ENCODE assay signal across 26 mouse cellular contexts in the genomic region with DNA sequence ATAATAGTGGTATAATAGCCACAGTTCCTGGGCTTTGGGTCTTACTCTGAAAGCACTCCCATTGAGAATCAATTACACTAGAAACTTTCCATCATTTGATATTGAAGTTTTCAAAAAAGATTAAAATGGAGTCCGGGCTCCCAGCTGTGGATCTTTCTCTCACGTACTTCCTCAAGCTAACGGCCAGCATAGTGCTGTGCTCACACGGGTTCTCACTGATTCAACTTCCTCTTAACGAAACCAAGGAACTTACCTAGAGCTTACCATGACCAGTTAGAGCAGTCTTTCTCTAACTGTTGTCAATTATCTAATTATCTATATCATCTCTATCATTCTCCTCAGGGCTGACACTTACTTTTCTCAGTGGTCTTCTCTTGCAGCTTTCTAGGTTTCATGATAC. TPM values are rescaled to one million over a fixed set of nuclear protein-coding genes. Genes with fewer than 3 reads are reported as not detected.
DNase-seq lines count a peak whose midpoint lies in the region; ATAC-seq and TF ChIP-seq lines count a peak whose summit lies in the region.
"Had no signal": no experiment of that assay in that cellular context is flagged by ENCODE, and none has a peak within 500 bp of the region (broad histone marks: within the 10 kb centered on the region; RNA-seq: fewer than 3 reads in every experiment).

No protein-coding gene starts in this region.

- in situ Hi-C loops in CH12.LX (cut with MboI; ENCODE audit: low pct_ligation_motif_present, low pct_unique_long_range_greater_than_20kb, low sequenced_read_pairs): no loop called here

- intact Hi-C loops in heart, postnatal 10 days (cut with DNase I): no loop called here

- no peak for TF ChIP-seq EP300 in CH12.LX (IDR thresholded peaks at IDR 0.05; ENCODE audit: low read length)
- TF ChIP-seq EP300 in liver, postnatal 0 days (IDR thresholded peaks at IDR 0.05; ENCODE audit: low read depth): no peak

- DNase-seq in 416B (ENCODE audit: low read depth) (peak; percentile 72), CH12.LX (ENCODE audit: extremely low read depth) (peak; percentile 22)
- no peak for DNase-seq in thymus, postnatal 0 days (ENCODE audit: low spot score)
- DNase-seq in heart, postnatal 10 days: no peak
- DNase-seq in embryonic facial prominence, embryonic 10.5 days (ENCODE audit: low spot score): no peak
- no peak for DNase-seq in liver, postnatal 0 days
- DNase-seq: adrenal gland, adult 8-10 months; cerebellum, adult 11-12 months; cerebellum, adult 9-10 months; cerebellum, postnatal 25 days; gastrocnemius, adult 2 months; gastrocnemius, postnatal 25 days; heart, adult 11 months; heart, postnatal 4 days had no signal

- H3K36me3 ChIP-seq in CH12.LX (replicated peaks in 1 of 2; ENCODE audit: control insufficient read depth in 1 of 2, insufficient read depth in 1 of 2, low read length in 1 of 2): no peaks in the 10 kb centered on the region
- no peaks in the 10 kb centered on the region for H3K36me3 ChIP-seq in embryonic facial prominence, embryonic 10.5 days (replicated peaks)
- H3K36me3 ChIP-seq in liver, postnatal 0 days (replicated peaks; ENCODE audit: insufficient read depth, low read length): no peaks in the 10 kb centered on the region
- H3K36me3 ChIP-seq: heart, embryonic 13.5 days; hindbrain, embryonic 13.5 days had no signal

- peak overlapping the region; percentile 56 for H3K4me2 ChIP-seq in CH12.LX (ENCODE audit: insufficient read depth, low read depth, poor library complexity, severe bottlenecking)
- H3K4me2 ChIP-seq in liver, postnatal 0 days (ENCODE audit: low read depth, low read length): no peak overlapping the region
- H3K4me2 ChIP-seq: forebrain, embryonic 13.5 days; heart, embryonic 13.5 days; hindbrain, embryonic 13.5 days had no signal

- H3K9ac ChIP-seq in CH12.LX (ENCODE audit: insufficient read depth, low read depth): peak overlapping the region; percentile 44; the same call in 1 of the 2 replicates
- no peak overlapping the region for H3K9ac ChIP-seq in liver, postnatal 0 days (replicated peaks)
- H3K9ac ChIP-seq: forebrain, embryonic 13.5 days; heart, embryonic 13.5 days; hindbrain, embryonic 13.5 days had no signal

- no peaks in the 10 kb centered on the region for H3K79me2 ChIP-seq in CH12.LX (replicated peaks; ENCODE audit: control insufficient read depth, extremely low read depth, insufficient read depth, poor library complexity, severe bottlenecking)

- TF ChIP-seq RAD21 in CH12.LX (IDR thresholded peaks at IDR 0.05; ENCODE audit: low read depth, low read length): no peak

- 88% methylated on average over 5 of the region's 5 CpGs for WGBS in embryonic facial prominence, embryonic 10.5 days
- 23% methylated on average over 5 of the region's 5 CpGs for WGBS in liver, postnatal 0 days (ENCODE audit: insufficient replicate concordance)

- no peak for TF ChIP-seq CTCF in CH12.LX (conservative IDR thresholded peaks at IDR 0.05 in 1 of 2, IDR thresholded peaks at IDR 0.05 in 1 of 2; ENCODE audit: low read depth in 2 of 2, low read length in 2 of 2)
- no peak for TF ChIP-seq CTCF in liver, postnatal 0 days (IDR thresholded peaks at IDR 0.05; ENCODE audit: low read depth)

- TF ChIP-seq POLR2A in CH12.LX (IDR thresholded peaks at IDR 0.05; ENCODE audit: low read depth, low read length): no peak

- peak; percentile 83 for ATAC-seq in granulocyte monocyte progenitor cell, adult 5-6 weeks (replicated peaks; ENCODE audit: poor library complexity, severe bottlenecking)
- peak; percentile 79; the same call in 1 of the 2 replicates for ATAC-seq in monocyte, adult 5-6 weeks (replicated peaks; ENCODE audit: insufficient number of reproducible peaks, low FRiP score, low TSS enrichment, poor library complexity, severe bottlenecking)
- no peak for ATAC-seq in liver, postnatal 0 days
- ATAC-seq: CD4-positive, CD25-positive, alpha-beta regulatory T cell, adult 4 months; forebrain, embryonic 13.5 days; hindbrain, postnatal 0 days had no signal

- H3K4me1 ChIP-seq in CH12.LX (ENCODE audit: control insufficient read depth in 1 of 2, insufficient read depth in 2 of 2): peaks cover 3 to 4% of the 10 kb centered on the region in 2 experiments; a peak in 1 of 4 replicates
- no peaks in the 10 kb centered on the region for H3K4me1 ChIP-seq in embryonic facial prominence, embryonic 10.5 days
- H3K4me1 ChIP-seq in liver, postnatal 0 days (ENCODE audit: insufficient read depth): peaks cover 4% of the 10 kb centered on the region; the same call in 1 of the 2 replicates
- H3K4me1 ChIP-seq: forebrain, embryonic 13.5 days; heart, embryonic 13.5 days; hindbrain, embryonic 13.5 days had no signal

- H3K27ac ChIP-seq in CH12.LX (ENCODE audit: insufficient read depth, low read depth): no peak overlapping the region
- H3K27ac ChIP-seq in embryonic facial prominence, embryonic 10.5 days (replicated peaks): no peak overlapping the region
- H3K27ac ChIP-seq in liver, postnatal 0 days (ENCODE audit: low read depth): no peak overlapping the region
- H3K27ac ChIP-seq: forebrain, embryonic 13.5 days; gastrocnemius, adult 2 months; heart, embryonic 13.5 days; hindbrain, embryonic 13.5 days; hindbrain, postnatal 0 days had no signal

- dilution Hi-C loops in CH12.LX (cut with MboI; ENCODE audit: extremely low pct_ligation_motif_present, extremely low pct_unique_long_range_greater_than_20kb, low sequenced_read_pairs): no loop called here

- no peaks in the 10 kb centered on the region for H3K9me3 ChIP-seq in CH12.LX (replicated peaks; ENCODE audit: low read length)
- H3K9me3 ChIP-seq in embryonic facial prominence, embryonic 10.5 days: no peaks in the 10 kb centered on the region
- H3K9me3 ChIP-seq in liver, postnatal 0 days (ENCODE audit: low read length): no peaks in the 10 kb centered on the region
- H3K9me3 ChIP-seq: forebrain, embryonic 13.5 days; heart, embryonic 13.5 days; hindbrain, embryonic 13.5 days had no signal

- H3K4me3 ChIP-seq in CH12.LX (replicated peaks in 1 of 3; ENCODE audit: low read depth in 2 of 3, low read length in 2 of 3, poor library complexity in 1 of 3): no peak overlapping the region
- H3K4me3 ChIP-seq in embryonic facial prominence, embryonic 10.5 days: no peak overlapping the region
- no peak overlapping the region for H3K4me3 ChIP-seq in liver, postnatal 0 days (ENCODE audit: low read depth, low read length)
- H3K4me3 ChIP-seq: forebrain, embryonic 13.5 days; gastrocnemius, adult 2 months; heart, embryonic 13.5 days; hindbrain, embryonic 13.5 days had no signal

- no peaks in the 10 kb centered on the region for H3K27me3 ChIP-seq in CH12.LX (replicated peaks)
- no peaks in the 10 kb centered on the region for H3K27me3 ChIP-seq in embryonic facial prominence, embryonic 10.5 days (replicated peaks; ENCODE audit: low read depth, poor library complexity, severe bottlenecking)
- H3K27me3 ChIP-seq in liver, postnatal 0 days (ENCODE audit: insufficient read depth, low read length): no peaks in the 10 kb centered on the region
- H3K27me3 ChIP-seq: forebrain, embryonic 13.5 days; hindbrain, embryonic 13.5 days had no signal

RNA-seq across cellular contexts. Expression of gene Slc17a1, which starts 12.1 kb away (rescaled TPM):
- total RNA-seq in CH12.LX (2012; rRNA removed): not detected in 2 replicates
- not detected in 2 replicates for total RNA-seq in CH12.LX (2014; rRNA removed)
- not detected in 2 replicates for polyA plus RNA-seq in CH12.LX (2012; ENCODE audit: insufficient read length, low read depth)
- total RNA-seq in granulocyte monocyte progenitor cell, adult 5-6 weeks (2014; fragmentation: Nextera tagmentation): not detected in 2 replicates
- not detected in 2 replicates for total RNA-seq in granulocyte monocyte progenitor cell, adult 5-6 weeks (2017)
- not detected in 3 replicates for total RNA-seq in monocyte, adult 5-6 weeks (2017)
- polyA plus RNA-seq in thymus, postnatal 0 days (2015; fragmentation: Nextera tagmentation; extraction: Ambion mirVana): 0.09 and 0.13 TPM in 2 replicates
- not detected for total RNA-seq in heart, postnatal 10 days (2021)
- polyA plus RNA-seq in embryonic facial prominence, embryonic 10.5 days (2016; fragmentation: Nextera tagmentation; extraction: Ambion mirVana): not detected in 2 replicates
- 1.0 and 1.2 TPM in 2 replicates for polyA plus RNA-seq in liver, postnatal 0 days (2015; fragmentation: Nextera tagmentation; extraction: Ambion mirVana)
- total RNA-seq: adrenal gland, adult 8-10 months; gastrocnemius, adult 2 months; gastrocnemius, postnatal 25 days; heart, postnatal 4 days; hindbrain, postnatal 0 days had no signal
- polyA plus RNA-seq: brain, embryonic 14.5 days; embryonic facial prominence, embryonic 14.5 days; forebrain, embryonic 13.5 days; heart, embryonic 13.5 days; heart, postnatal 0 days; hindbrain, embryonic 13.5 days; hindbrain, postnatal 0 days had no signal

RNA-seq across cellular contexts. Expression of gene Slc17a4, which starts 35.2 kb away (rescaled TPM):
- 0.08 TPM in 1 of 2 replicates, not detected in the other for total RNA-seq in CH12.LX (2012; rRNA removed)
- 0.23 and 0.35 TPM in 2 replicates for total RNA-seq in CH12.LX (2014; rRNA removed)
- polyA plus RNA-seq in CH12.LX (2012; ENCODE audit: insufficient read length, low read depth): 0.26 and 0.37 TPM in 2 replicates
- total RNA-seq in granulocyte monocyte progenitor cell, adult 5-6 weeks (2014; fragmentation: Nextera tagmentation): not detected in 2 replicates
- total RNA-seq in granulocyte monocyte progenitor cell, adult 5-6 weeks (2017): not detected in 2 replicates
- not detected in 3 replicates for total RNA-seq in monocyte, adult 5-6 weeks (2017)
- polyA plus RNA-seq in thymus, postnatal 0 days (2015; fragmentation: Nextera tagmentation; extraction: Ambion mirVana): 0.10 and 0.23 TPM in 2 replicates
- total RNA-seq in heart, postnatal 10 days (2021): not detected
- polyA plus RNA-seq in embryonic facial prominence, embryonic 10.5 days (2016; fragmentation: Nextera tagmentation; extraction: Ambion mirVana): not detected in 2 replicates
- 1.1 and 2.0 TPM in 2 replicates for polyA plus RNA-seq in liver, postnatal 0 days (2015; fragmentation: Nextera tagmentation; extraction: Ambion mirVana)
- total RNA-seq: gastrocnemius, adult 2 months; gastrocnemius, postnatal 25 days; heart, postnatal 4 days; hindbrain, postnatal 0 days had no signal
- polyA plus RNA-seq: brain, embryonic 14.5 days; CD4-positive, CD25-positive, alpha-beta regulatory T cell, adult 4 months; forebrain, embryonic 13.5 days; heart, embryonic 13.5 days; heart, postnatal 0 days; hindbrain, postnatal 0 days had no signal

RNA-seq across cellular contexts. Expression of gene Slc17a3, which starts 40.4 kb away (rescaled TPM):
- total RNA-seq in CH12.LX (2012; rRNA removed) (not detected in 2 replicates), CH12.LX (2014; rRNA removed) (not detected in 2 replicates)
- polyA plus RNA-seq in CH12.LX (2012; ENCODE audit: insufficient read length, low read depth): not detected in 2 replicates
- total RNA-seq in granulocyte monocyte progenitor cell, adult 5-6 weeks (2014; fragmentation: Nextera tagmentation): not detected in 2 replicates
- not detected in 2 replicates for total RNA-seq in granulocyte monocyte progenitor cell, adult 5-6 weeks (2017)
- total RNA-seq in monocyte, adult 5-6 weeks (2017): not detected in 3 replicates
- not detected in 2 replicates for polyA plus RNA-seq in thymus, postnatal 0 days (2015; fragmentation: Nextera tagmentation; extraction: Ambion mirVana)
- not detected for total RNA-seq in heart, postnatal 10 days (2021)
- not detected in 2 replicates for polyA plus RNA-seq in embryonic facial prominence, embryonic 10.5 days (2016; fragmentation: Nextera tagmentation; extraction: Ambion mirVana)
- 4.8 and 6.0 TPM in 2 replicates for polyA plus RNA-seq in liver, postnatal 0 days (2015; fragmentation: Nextera tagmentation; extraction: Ambion mirVana)
- total RNA-seq: gastrocnemius, adult 2 months; gastrocnemius, postnatal 25 days; heart, postnatal 4 days; hindbrain, postnatal 0 days had no signal
- polyA plus RNA-seq: brain, embryonic 14.5 days; CD4-positive, CD25-positive, alpha-beta regulatory T cell, adult 4 months; forebrain, embryonic 13.5 days; heart, embryonic 13.5 days; heart, postnatal 0 days; hindbrain, embryonic 13.5 days; hindbrain, postnatal 0 days had no signal

RNA-seq across cellular contexts. Expression of gene Hist1h2ba, which starts 54.3 kb away (rescaled TPM):
- total RNA-seq in CH12.LX (2012; rRNA removed) (not detected in 2 replicates), CH12.LX (2014; rRNA removed) (not detected in 2 replicates)
- polyA plus RNA-seq in CH12.LX (2012; ENCODE audit: insufficient read length, low read depth): not detected in 2 replicates
- not detected in 2 replicates for total RNA-seq in granulocyte monocyte progenitor cell, adult 5-6 weeks (2014; fragmentation: Nextera tagmentation)
- total RNA-seq in granulocyte monocyte progenitor cell, adult 5-6 weeks (2017): not detected in 2 replicates
- not detected in 3 replicates for total RNA-seq in monocyte, adult 5-6 weeks (2017)
- polyA plus RNA-seq in thymus, postnatal 0 days (2015; fragmentation: Nextera tagmentation; extraction: Ambion mirVana): not detected in 2 replicates
- total RNA-seq in heart, postnatal 10 days (2021): not detected
- polyA plus RNA-seq in embryonic facial prominence, embryonic 10.5 days (2016; fragmentation: Nextera tagmentation; extraction: Ambion mirVana): not detected in 2 replicates
- polyA plus RNA-seq in liver, postnatal 0 days (2015; fragmentation: Nextera tagmentation; extraction: Ambion mirVana): not detected in 2 replicates
- total RNA-seq: adrenal gland, adult 8-10 months; adrenal gland, postnatal 4 days; gastrocnemius, adult 2 months; gastrocnemius, postnatal 25 days; heart, postnatal 4 days; hindbrain, postnatal 0 days had no signal
- polyA plus RNA-seq: brain, embryonic 14.5 days; CD4-positive, CD25-positive, alpha-beta regulatory T cell, adult 4 months; embryonic facial prominence, embryonic 14.5 days; forebrain, embryonic 13.5 days; heart, embryonic 13.5 days; heart, postnatal 0 days; hindbrain, embryonic 13.5 days; hindbrain, postnatal 0 days; intestine, embryonic 14.5 days had no signal

RNA-seq across cellular contexts. Expression of gene Hist1h2aa, which starts 54.6 kb away (rescaled TPM):
- total RNA-seq in CH12.LX (2012; rRNA removed) (not detected in 2 replicates), CH12.LX (2014; rRNA removed) (not detected in 2 replicates)
- polyA plus RNA-seq in CH12.LX (2012; ENCODE audit: insufficient read length, low read depth): not detected in 2 replicates
- total RNA-seq in granulocyte monocyte progenitor cell, adult 5-6 weeks (2014; fragmentation: Nextera tagmentation): not detected in 2 replicates
- not detected in 2 replicates for total RNA-seq in granulocyte monocyte progenitor cell, adult 5-6 weeks (2017)
- total RNA-seq in monocyte, adult 5-6 weeks (2017): not detected in 3 replicates
- not detected in 2 replicates for polyA plus RNA-seq in thymus, postnatal 0 days (2015; fragmentation: Nextera tagmentation; extraction: Ambion mirVana)
- not detected for total RNA-seq in heart, postnatal 10 days (2021)
- not detected in 2 replicates for polyA plus RNA-seq in embryonic facial prominence, embryonic 10.5 days (2016; fragmentation: Nextera tagmentation; extraction: Ambion mirVana)
- polyA plus RNA-seq in liver, postnatal 0 days (2015; fragmentation: Nextera tagmentation; extraction: Ambion mirVana): not detected in 2 replicates
- total RNA-seq: adrenal gland, adult 8-10 months; adrenal gland, postnatal 4 days; gastrocnemius, adult 2 months; gastrocnemius, postnatal 25 days; heart, postnatal 4 days; hindbrain, postnatal 0 days had no signal
- polyA plus RNA-seq: brain, embryonic 14.5 days; CD4-positive, CD25-positive, alpha-beta regulatory T cell, adult 4 months; embryonic facial prominence, embryonic 14.5 days; forebrain, embryonic 13.5 days; heart, embryonic 13.5 days; heart, postnatal 0 days; hindbrain, embryonic 13.5 days; hindbrain, postnatal 0 days; intestine, embryonic 14.5 days had no signal

Comparison
In these comparisons a context has a peak if more than half of its experiments do, and no peak if none do; other contexts are left out.
1. DNase-seq: peak in 416B (single experiment) and CH12.LX (single experiment); none in thymus, postnatal 0 days (single experiment), heart, postnatal 10 days (0 of 2), embryonic facial prominence, embryonic 10.5 days (single experiment) and liver, postnatal 0 days (single experiment).